Mouse (Mus musculus): Measurements from ENCODE around the gene D630039A03Rik. TPM values are rescaled to one million over a fixed set of nuclear protein-coding genes. Genes with fewer than 3 reads are reported as not detected.

Gene D630039A03Rik
- total RNA-seq, 1 experiment, result 0.27 TPM

DNA sequence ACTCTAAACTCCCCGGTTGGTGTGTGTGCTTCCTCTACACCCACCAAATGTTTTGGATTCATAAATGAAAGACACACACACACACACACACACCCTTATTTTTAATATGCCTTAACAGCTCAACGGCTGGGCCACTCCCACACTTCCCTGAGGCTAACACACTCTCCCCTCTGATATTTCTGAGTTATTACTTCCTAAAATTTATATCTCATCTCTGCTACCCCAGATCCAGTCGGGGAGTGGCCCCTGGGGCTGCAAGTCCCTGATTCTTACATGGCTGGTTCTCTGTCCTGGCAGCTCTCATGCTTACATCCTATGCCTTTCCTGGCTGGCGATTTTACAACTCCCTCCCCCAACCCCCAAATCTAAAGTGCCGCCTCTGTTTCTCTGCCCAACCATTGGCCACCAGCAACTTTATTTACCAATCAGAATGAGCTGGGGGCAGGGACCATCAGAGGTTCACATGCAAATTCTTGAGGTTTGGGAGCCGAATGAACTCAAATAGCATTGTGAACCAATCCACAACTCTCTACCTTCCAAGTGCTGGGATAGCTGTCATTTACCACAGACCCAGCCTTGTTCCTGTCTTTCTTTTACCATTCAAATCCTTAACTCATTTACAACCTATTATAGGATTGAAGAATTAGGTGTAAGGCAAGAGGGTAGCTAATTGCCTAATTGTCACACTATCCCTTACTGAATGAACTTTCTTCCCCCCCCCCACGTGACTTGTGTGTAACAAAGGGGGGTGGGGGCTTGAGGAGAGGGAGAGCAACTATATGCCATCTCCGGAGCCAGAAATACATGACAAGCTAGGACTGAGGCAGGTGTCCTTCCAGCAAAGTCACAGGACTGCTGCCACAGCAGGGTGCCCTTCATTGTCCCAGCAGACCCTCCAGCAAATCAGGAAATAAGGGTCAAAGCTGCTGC is 3.7 kb upstream of the D630039A03Rik start:
- peak overlapping the region; percentile 65 for H3K9ac ChIP-seq (ENCODE audit: insufficient read depth, low read depth, low read length, poor library complexity, severe bottlenecking)
- peak overlapping the region; percentile 54 to 60 for H3K4me3 ChIP-seq (ENCODE audit: insufficient read depth in 1 of 2, low read depth in 1 of 2, low read length in 2 of 2, poor library complexity in 1 of 2, severe bottlenecking in 1 of 2)

GRCm38 (mm10) chr4:57916711-57917110 is 614 bp upstream of the D630039A03Rik start:
- in situ Hi-C loops (cut with MboI; ENCODE audit: low sequenced_read_pairs in 2 of 2, unreplicated experiment in 2 of 2), result no loop called here
- no peak overlapping the region for H3K9ac ChIP-seq (ENCODE audit: insufficient read depth, low read depth, low read length, poor library complexity, severe bottlenecking)
- TF ChIP-seq ZC3H11A (IDR thresholded peaks at IDR 0.05; ENCODE audit: borderline replicate concordance, low read depth, low read length) (no peak), ZNF384 (IDR thresholded peaks at IDR 0.05; ENCODE audit: low read depth, low read length) (no peak), CHD2 (IDR thresholded peaks at IDR 0.05; ENCODE audit: low read depth, low read length) (no peak), MAFK (IDR thresholded peaks at IDR 0.05; ENCODE audit: insufficient read depth, low read depth, low read length) (no peak), HCFC1 (IDR thresholded peaks at IDR 0.05; ENCODE audit: borderline replicate concordance, insufficient read depth, low read length) (no peak)
- no peak for DNase-seq (ENCODE audit: low read depth, low spot score)
- no peaks in the 10 kb centered on the region for H3K36me3 ChIP-seq (ENCODE audit: control insufficient read depth, insufficient read depth, low read length, poor library complexity, severe bottlenecking)
- peaks cover 2 to 12% of the 10 kb centered on the region in 2 experiments; a peak in 3 of 4 replicates for H3K4me1 ChIP-seq (ENCODE audit: control insufficient read depth in 2 of 2, insufficient read depth in 2 of 2, low read length in 2 of 2, poor library complexity in 1 of 2)
- H3K27ac ChIP-seq (ENCODE audit: insufficient read depth, low read depth, low read length, poor library complexity, severe bottlenecking), result no peak overlapping the region
- no peaks in the 10 kb centered on the region for H3K9me3 ChIP-seq (ENCODE audit: control insufficient read depth, insufficient read depth, low read depth, low read length)
- no peak overlapping the region for H3K4me3 ChIP-seq (ENCODE audit: insufficient read depth in 1 of 2, low read depth in 1 of 2, low read length in 2 of 2, poor library complexity in 1 of 2, severe bottlenecking in 1 of 2)

More for the DNA sequence above, 3.7 kb upstream of the D630039A03Rik start:
- peaks cover 2 to 21% of the 10 kb centered on the region in 2 experiments for H3K4me1 ChIP-seq (ENCODE audit: control insufficient read depth in 2 of 2, insufficient read depth in 2 of 2, low read length in 2 of 2, poor library complexity in 1 of 2)
- TF ChIP-seq HCFC1 (IDR thresholded peaks at IDR 0.05; ENCODE audit: borderline replicate concordance, insufficient read depth, low read length), result no peak
- peak; percentile 78 for TF ChIP-seq CHD2 (IDR thresholded peaks at IDR 0.05; ENCODE audit: low read depth, low read length)
- H3K36me3 ChIP-seq (ENCODE audit: control insufficient read depth, insufficient read depth, low read length, poor library complexity, severe bottlenecking), result no peaks in the 10 kb centered on the region
- H3K27ac ChIP-seq (ENCODE audit: insufficient read depth, low read depth, low read length, poor library complexity, severe bottlenecking), result peak overlapping the region; percentile 80
- H3K9me3 ChIP-seq (ENCODE audit: control insufficient read depth, insufficient read depth, low read depth, low read length), result no peaks in the 10 kb centered on the region
- peak; percentile 89 for DNase-seq (ENCODE audit: low read depth, low spot score)
- in situ Hi-C loops (cut with MboI; ENCODE audit: low sequenced_read_pairs in 2 of 2, unreplicated experiment in 2 of 2), result no loop called here

GRCm38 (mm10) chr4:57915216-57915965 is 706 bp downstream of the D630039A03Rik start:
- Histone ChIP-seq H3K4me3 (ENCODE audit: insufficient read depth in 1 of 2, low read depth in 1 of 2, low read length in 2 of 2, poor library complexity in 1 of 2, severe bottlenecking in 1 of 2) (peak overlapping the region; percentile 11 to 41; a peak in 2 of 4 replicates), H3K4me1 (ENCODE audit: control insufficient read depth in 2 of 2, insufficient read depth in 2 of 2, low read length in 2 of 2, poor library complexity in 1 of 2) (peaks cover 2 to 8% of the 10 kb centered on the region in 2 experiments; a peak in 3 of 4 replicates), H3K27ac (ENCODE audit: insufficient read depth, low read depth, low read length, poor library complexity, severe bottlenecking) (no peak overlapping the region), H3K9me3 (ENCODE audit: control insufficient read depth, insufficient read depth, low read depth, low read length) (no peaks in the 10 kb centered on the region), H3K36me3 (ENCODE audit: control insufficient read depth, insufficient read depth, low read length, poor library complexity, severe bottlenecking) (no peaks in the 10 kb centered on the region), H3K9ac (ENCODE audit: insufficient read depth, low read depth, low read length, poor library complexity, severe bottlenecking) (no peak overlapping the region)
- TF ChIP-seq HCFC1 (IDR thresholded peaks at IDR 0.05; ENCODE audit: borderline replicate concordance, insufficient read depth, low read length) (no peak), ZC3H11A (IDR thresholded peaks at IDR 0.05; ENCODE audit: borderline replicate concordance, low read depth, low read length) (no peak), ZNF384 (IDR thresholded peaks at IDR 0.05; ENCODE audit: low read depth, low read length) (no peak), MAFK (IDR thresholded peaks at IDR 0.05; ENCODE audit: insufficient read depth, low read depth, low read length) (no peak), CHD2 (IDR thresholded peaks at IDR 0.05; ENCODE audit: low read depth, low read length) (no peak)
- in situ Hi-C loops (cut with MboI; ENCODE audit: low sequenced_read_pairs in 2 of 2, unreplicated experiment in 2 of 2), result no loop called here
- DNase-seq (ENCODE audit: low read depth, low spot score), result no peak

DNA sequence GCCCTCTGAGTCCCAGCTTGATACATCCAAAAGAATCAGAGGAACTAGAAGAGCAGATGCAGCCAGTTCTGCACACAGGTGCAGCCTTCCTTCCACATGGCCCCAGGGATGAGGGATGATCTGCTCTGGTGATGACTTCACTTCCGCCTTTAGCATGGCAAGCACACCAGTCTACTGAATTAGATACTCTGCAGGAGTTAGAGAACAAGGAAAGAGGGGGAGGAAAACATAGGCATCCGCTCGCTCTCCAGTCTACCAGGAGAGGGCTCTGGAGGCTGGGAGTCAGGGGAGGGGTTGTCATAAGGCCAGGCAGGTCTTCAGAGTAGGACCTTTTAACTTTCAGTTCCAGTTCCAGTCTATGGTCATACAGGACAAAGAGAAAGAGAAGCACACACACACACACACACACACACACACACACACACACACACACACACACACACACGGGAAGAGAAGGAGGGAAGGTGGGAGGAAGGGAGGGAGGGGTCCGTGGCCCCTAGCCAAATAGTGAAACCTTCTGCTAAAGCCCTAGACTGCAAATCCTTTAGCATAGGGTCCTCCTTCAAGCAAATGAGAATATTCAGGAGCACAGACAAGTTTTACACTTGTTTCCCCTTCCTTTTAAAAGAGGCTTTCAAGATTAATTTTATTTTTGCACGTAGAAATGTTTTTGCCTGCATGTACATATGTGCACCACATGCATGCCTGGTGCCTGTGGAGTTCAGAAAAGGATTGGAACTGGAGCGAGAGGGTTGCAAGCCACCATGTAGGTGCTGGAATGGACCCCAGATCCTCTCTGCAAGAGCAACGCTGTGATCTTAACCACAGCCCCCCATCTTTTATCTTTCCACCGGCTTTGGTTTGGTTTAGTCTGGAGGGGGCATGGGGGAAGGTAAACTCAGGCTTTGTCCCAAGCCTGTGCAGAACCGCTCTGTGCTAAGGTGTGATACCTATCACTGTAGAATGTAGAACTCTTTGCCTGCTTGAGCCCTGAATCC is 1.6 kb downstream of the D630039A03Rik start:
- Histone ChIP-seq H3K36me3 (ENCODE audit: control insufficient read depth, insufficient read depth, low read length, poor library complexity, severe bottlenecking) (no peaks in the 10 kb centered on the region), H3K9ac (ENCODE audit: insufficient read depth, low read depth, low read length, poor library complexity, severe bottlenecking) (no peak overlapping the region), H3K27ac (ENCODE audit: insufficient read depth, low read depth, low read length, poor library complexity, severe bottlenecking) (no peak overlapping the region), H3K4me1 (ENCODE audit: control insufficient read depth in 2 of 2, insufficient read depth in 2 of 2, low read length in 2 of 2, poor library complexity in 1 of 2) (peaks cover 2 to 8% of the 10 kb centered on the region in 2 experiments; a peak in 3 of 4 replicates), H3K4me3 (ENCODE audit: insufficient read depth in 1 of 2, low read depth in 1 of 2, low read length in 2 of 2, poor library complexity in 1 of 2, severe bottlenecking in 1 of 2) (no peak overlapping the region; a peak in 1 of 4 replicates), H3K9me3 (ENCODE audit: control insufficient read depth, insufficient read depth, low read depth, low read length) (no peaks in the 10 kb centered on the region)
- in situ Hi-C loops (cut with MboI; ENCODE audit: low sequenced_read_pairs in 2 of 2, unreplicated experiment in 2 of 2), result no loop called here
- no peak for TF ChIP-seq MAFK (IDR thresholded peaks at IDR 0.05; ENCODE audit: insufficient read depth, low read depth, low read length)
- TF ChIP-seq ZC3H11A (IDR thresholded peaks at IDR 0.05; ENCODE audit: borderline replicate concordance, low read depth, low read length), result no peak
- no peak for TF ChIP-seq CHD2 (IDR thresholded peaks at IDR 0.05; ENCODE audit: low read depth, low read length)
- no peak for TF ChIP-seq HCFC1 (IDR thresholded peaks at IDR 0.05; ENCODE audit: borderline replicate concordance, insufficient read depth, low read length)
- TF ChIP-seq ZNF384 (IDR thresholded peaks at IDR 0.05; ENCODE audit: low read depth, low read length), result no peak
- DNase-seq (ENCODE audit: low read depth, low spot score), result no peak
